Comparison of ENCODE assay signal across 22 mouse cellular contexts in genomic region chr15:80062821-80063220, GRCm38 (mm10). TPM values are rescaled to one million over a fixed set of nuclear protein-coding genes. Genes with fewer than 3 reads are reported as not detected.
DNase-seq lines count a peak whose midpoint lies in the region; ATAC-seq and TF ChIP-seq lines count a peak whose summit lies in the region.
"Had no signal": no experiment of that assay in that cellular context is flagged by ENCODE, and none has a peak within 500 bp of the region (broad histone marks: within the 10 kb centered on the region; RNA-seq: fewer than 3 reads in every experiment).

No protein-coding gene starts in this region.

- H3K27me3 ChIP-seq in midbrain, embryonic 11.5 days (ENCODE audit: control insufficient read depth, insufficient read depth, low read length), result no peaks in the 10 kb centered on the region
- 0 out of 2 replicates have a peak, but pooled peaks cover 5% of the 10 kb centered on the region for H3K27me3 ChIP-seq in midbrain, embryonic 13.5 days
- H3K27me3 ChIP-seq: midbrain, embryonic 15.5 days had no signal

- no peaks in the 10 kb centered on the region for H3K9me3 ChIP-seq in midbrain, embryonic 11.5 days (ENCODE audit: control insufficient read depth, low read length)
- no peaks in the 10 kb centered on the region for H3K9me3 ChIP-seq in midbrain, embryonic 13.5 days
- H3K9me3 ChIP-seq: midbrain, embryonic 15.5 days; neural tube, embryonic 13.5 days had no signal

- no peak overlapping the region for H3K4me2 ChIP-seq in midbrain, embryonic 11.5 days
- no peak overlapping the region for H3K4me2 ChIP-seq in midbrain, embryonic 13.5 days (replicated peaks)
- H3K4me2 ChIP-seq: heart, embryonic 11.5 days; midbrain, embryonic 15.5 days; neural tube, embryonic 13.5 days had no signal

- TF ChIP-seq CTCF in gastrocnemius, adult 2 months (IDR thresholded peaks at IDR 0.05), result no peak

- WGBS in midbrain, embryonic 11.5 days, result 47% methylated on average over 5 of the region's 5 CpGs
- 46% methylated on average over 5 of the region's 5 CpGs for WGBS in midbrain, embryonic 13.5 days

- H3K4me1 ChIP-seq in midbrain, embryonic 11.5 days (ENCODE audit: control insufficient read depth, insufficient read depth, low read length), result no peaks in the 10 kb centered on the region
- H3K4me1 ChIP-seq in midbrain, embryonic 13.5 days (replicated peaks), result no peaks in the 10 kb centered on the region
- H3K4me1 ChIP-seq: midbrain, embryonic 15.5 days had no signal

- intact Hi-C loops in gastrocnemius, adult 2 months (cut with DNase I), result no loop called here

- no peak overlapping the region for H3K4me3 ChIP-seq in gastrocnemius, adult 2 months
- H3K4me3 ChIP-seq in midbrain, embryonic 11.5 days (ENCODE audit: low read depth, low read length), result no peak overlapping the region
- no peak overlapping the region for H3K4me3 ChIP-seq in midbrain, embryonic 13.5 days (replicated peaks)
- H3K4me3 ChIP-seq: left cerebral cortex, adult 2 months; midbrain, embryonic 15.5 days; neural tube, embryonic 13.5 days had no signal

- ATAC-seq in midbrain, embryonic 11.5 days (ENCODE audit: low FRiP score), result no peak
- ATAC-seq in midbrain, embryonic 13.5 days, result no peak
- ATAC-seq: intestine, postnatal 0 days; midbrain, embryonic 15.5 days had no signal

- H3K36me3 ChIP-seq in midbrain, embryonic 11.5 days (ENCODE audit: control insufficient read depth, insufficient read depth, low read length), result no peaks in the 10 kb centered on the region
- H3K36me3 ChIP-seq in midbrain, embryonic 13.5 days, result no peaks in the 10 kb centered on the region
- H3K36me3 ChIP-seq: midbrain, embryonic 15.5 days; neural tube, embryonic 13.5 days had no signal

- DNase-seq in gastrocnemius, adult 2 months, result no peak
- no peak for DNase-seq in gastrocnemius, postnatal 10 days
- DNase-seq in midbrain, embryonic 11.5 days (ENCODE audit: low spot score, missing footprints), result peak; percentile 54
- peak; percentile 58 for DNase-seq in NIH3T3 (ENCODE audit: low read depth)
- DNase-seq in layer of hippocampus, postnatal 10 days (ENCODE audit: low spot score in 2 of 2), result no peak
- DNase-seq in natural killer cell, adult 2 months (ENCODE audit: low spot score in 2 of 2), result no peak
- DNase-seq: adrenal gland, adult 8-10 months; cerebellum, adult 2 months; cerebellum, postnatal 36 days; kidney, postnatal 4 days; layer of hippocampus, adult 9-11 months; lung, postnatal 10 days; retina, postnatal 1 day; right cerebral cortex, postnatal 25 days; spleen, adult 18-20 months had no signal

- H3K9ac ChIP-seq in midbrain, embryonic 11.5 days (ENCODE audit: low read length), result no peak overlapping the region
- H3K9ac ChIP-seq in midbrain, embryonic 13.5 days (replicated peaks), result no peak overlapping the region
- H3K9ac ChIP-seq: midbrain, embryonic 15.5 days; neural tube, embryonic 13.5 days had no signal

- H3K27ac ChIP-seq in gastrocnemius, adult 2 months, result peak overlapping the region; percentile 25
- no peak overlapping the region for H3K27ac ChIP-seq in midbrain, embryonic 11.5 days (ENCODE audit: low read depth, low read length)
- no peak overlapping the region for H3K27ac ChIP-seq in midbrain, embryonic 13.5 days
- H3K27ac ChIP-seq: left cerebral cortex, adult 2 months; midbrain, embryonic 15.5 days; neural tube, embryonic 13.5 days had no signal

RNA-seq across cellular contexts. Expression of gene Syngr1, which starts 28.3 kb away (rescaled TPM):
- total RNA-seq in gastrocnemius, adult 2 months (2021), result 10 to 100 TPM; 46.1 to 46.4 TPM
- 10 to 100 TPM; 16.1 to 17.0 TPM for total RNA-seq in gastrocnemius, postnatal 10 days (2021)
- polyA plus RNA-seq in midbrain, embryonic 11.5 days (2014; fragmentation: Nextera tagmentation; extraction: Ambion mirVana), result 6.2 and 7.4 TPM in 2 replicates
- polyA plus RNA-seq in midbrain, embryonic 13.5 days (2015; fragmentation: Nextera tagmentation; extraction: Ambion mirVana), result 20.6 and 26.2 TPM in 2 replicates
- 100 to 1,000 TPM; 362 to 374 TPM for total RNA-seq in layer of hippocampus, postnatal 10 days (2021)

RNA-seq across cellular contexts. Expression of gene Rpl3, which starts 28.8 kb away (rescaled TPM):
- 10 to 100 TPM; 38.6 to 51.4 TPM for total RNA-seq in gastrocnemius, adult 2 months (2021)
- 100 to 1,000 TPM; 224 to 271 TPM for total RNA-seq in gastrocnemius, postnatal 10 days (2021)
- 1,032 and 1,053 TPM in 2 replicates for polyA plus RNA-seq in midbrain, embryonic 11.5 days (2014; fragmentation: Nextera tagmentation; extraction: Ambion mirVana)
- polyA plus RNA-seq in midbrain, embryonic 13.5 days (2015; fragmentation: Nextera tagmentation; extraction: Ambion mirVana), result 608 and 612 TPM in 2 replicates
- 100 to 1,000 TPM; 535 to 605 TPM for total RNA-seq in layer of hippocampus, postnatal 10 days (2021)

RNA-seq across cellular contexts. Expression of gene Pdgfb, which starts 48.0 kb away (rescaled TPM):
- total RNA-seq in gastrocnemius, adult 2 months (2021), result 10 to 100 TPM; 14.3 to 17.3 TPM
- total RNA-seq in gastrocnemius, postnatal 10 days (2021), result 10 to 100 TPM; 40.8 to 59.3 TPM
- 1.5 and 2.0 TPM in 2 replicates for polyA plus RNA-seq in midbrain, embryonic 11.5 days (2014; fragmentation: Nextera tagmentation; extraction: Ambion mirVana)
- polyA plus RNA-seq in midbrain, embryonic 13.5 days (2015; fragmentation: Nextera tagmentation; extraction: Ambion mirVana), result 2.1 and 2.3 TPM in 2 replicates
- total RNA-seq in layer of hippocampus, postnatal 10 days (2021), result 10 to 100 TPM; 51.3 to 51.6 TPM
- total RNA-seq: megakaryocyte progenitor cell, adult 5-6 weeks had no signal

Comparison
In these comparisons a context has a peak if more than half of its experiments do, and no peak if none do; other contexts are left out.
1. RNA of gene Rpl3, which starts 28.8 kb away (total RNA-seq): 535 to 605 TPM in layer of hippocampus, postnatal 10 days and 224 to 271 TPM in gastrocnemius, postnatal 10 days; 38.6 to 51.4 TPM in gastrocnemius, adult 2 months; every median in the first group is over 4 times any median in the second.
2. DNase-seq: peak in midbrain, embryonic 11.5 days (single experiment) and NIH3T3 (single experiment); none in gastrocnemius, adult 2 months (single experiment), gastrocnemius, postnatal 10 days (single experiment), layer of hippocampus, postnatal 10 days (0 of 2) and natural killer cell, adult 2 months (0 of 2).
3. RNA of gene Syngr1, which starts 28.3 kb away (total RNA-seq): 362 to 374 TPM in layer of hippocampus, postnatal 10 days; 46.1 to 46.4 TPM in gastrocnemius, adult 2 months and 16.1 to 17.0 TPM in gastrocnemius, postnatal 10 days; every median in the first group is over 4 times any median in the second.